Mouse (Mus musculus): Measurements from ENCODE around the gene Mtfp1. TPM values are rescaled to one million over a fixed set of nuclear protein-coding genes. Genes with fewer than 3 reads are reported as not detected.
"Not testable (repeated sequence)": the region's sequence is repeated elsewhere in the genome, so short reads cannot be mapped to it uniquely, and the experiment has no call there.

Gene Mtfp1
- polyA plus RNA-seq, 1 experiment from 2014 or later, result 10.8 TPM

DNA sequence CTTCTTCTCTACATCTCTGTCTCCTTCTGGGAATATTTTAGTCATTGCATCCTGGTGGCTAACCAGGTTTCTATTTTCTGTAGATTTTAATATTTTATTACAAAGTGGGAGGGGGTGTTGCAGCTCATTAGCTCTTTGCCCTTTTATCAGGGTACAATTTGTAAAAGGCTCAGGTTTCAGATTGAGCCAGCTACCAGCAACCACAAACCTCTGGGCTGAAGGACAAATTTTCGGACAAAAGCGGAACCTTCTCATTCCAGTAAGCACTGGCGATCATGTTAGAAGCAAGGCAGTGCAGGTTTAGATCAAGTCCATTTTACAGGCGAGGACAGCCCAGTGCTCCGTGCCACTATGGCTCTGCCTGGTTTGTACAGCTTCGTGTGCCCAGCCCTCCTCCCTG lies 39.2 kb upstream of the Mtfp1 start:
- Histone ChIP-seq H3K9ac (no peak overlapping the region), H3K4me2 (peak overlapping the region; percentile 92; the same call in 1 of the 2 replicates), H3K36me3 (ENCODE audit: insufficient read depth) (peaks cover 27% of the 10 kb centered on the region), H3K27ac (ENCODE audit: low read depth) (no peak overlapping the region), H3K4me3 (ENCODE audit: low read depth, low read length) (no peak overlapping the region), H3K27me3 (ENCODE audit: insufficient read depth, low read length) (no peaks in the 10 kb centered on the region), H3K9me3 (ENCODE audit: low read depth, low read length) (no peaks in the 10 kb centered on the region), H3K4me1 (ENCODE audit: insufficient read depth) (peaks cover 8% of the 10 kb centered on the region; the same call in 1 of the 2 replicates)
- no peak for DNase-seq
- no peak for TF ChIP-seq CTCF (IDR thresholded peaks at IDR 0.05; ENCODE audit: low read depth)
- no peak for ATAC-seq (ENCODE audit: insufficient read depth)
- 50% methylated on average over 6 of the region's 6 CpGs for WGBS

DNA sequence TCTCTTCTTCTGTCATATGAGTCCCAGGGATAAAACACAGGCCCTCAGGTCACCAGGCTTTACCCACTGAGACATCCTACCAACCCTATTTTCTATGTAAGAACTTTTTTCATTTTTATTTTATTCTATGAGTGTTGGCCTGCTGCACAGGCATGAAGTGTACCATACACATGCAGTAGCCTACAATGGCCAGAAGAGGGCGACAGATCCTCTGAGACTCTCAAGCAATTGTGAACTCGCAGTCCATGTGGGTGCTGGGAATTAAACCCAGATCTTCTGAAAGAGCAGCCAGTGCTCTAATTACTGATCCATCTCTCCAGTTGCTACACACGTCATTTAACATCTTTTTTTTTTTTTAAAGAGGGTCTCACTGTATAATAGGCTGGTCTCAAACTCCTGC lies 38.2 kb upstream of the Mtfp1 start:
- H3K36me3 ChIP-seq (ENCODE audit: insufficient read depth), result peaks cover 18% of the 10 kb centered on the region
- 51% methylated on average over 3 of the region's 3 CpGs for WGBS
- no peak overlapping the region for H3K4me3 ChIP-seq (ENCODE audit: low read depth, low read length)
- no peaks in the 10 kb centered on the region for H3K27me3 ChIP-seq (ENCODE audit: insufficient read depth, low read length)
- no peaks in the 10 kb centered on the region for H3K9me3 ChIP-seq (ENCODE audit: low read depth, low read length)
- no peak overlapping the region for H3K4me2 ChIP-seq
- no peak overlapping the region for H3K9ac ChIP-seq
- H3K4me1 ChIP-seq (ENCODE audit: insufficient read depth), result peaks cover 8% of the 10 kb centered on the region; the same call in 1 of the 2 replicates
- TF ChIP-seq CTCF (IDR thresholded peaks at IDR 0.05; ENCODE audit: low read depth), result peak; percentile 63
- DNase-seq (peak; percentile 36), ATAC-seq (ENCODE audit: insufficient read depth) (no peak)
- no peak overlapping the region for H3K27ac ChIP-seq (ENCODE audit: low read depth)

DNA sequence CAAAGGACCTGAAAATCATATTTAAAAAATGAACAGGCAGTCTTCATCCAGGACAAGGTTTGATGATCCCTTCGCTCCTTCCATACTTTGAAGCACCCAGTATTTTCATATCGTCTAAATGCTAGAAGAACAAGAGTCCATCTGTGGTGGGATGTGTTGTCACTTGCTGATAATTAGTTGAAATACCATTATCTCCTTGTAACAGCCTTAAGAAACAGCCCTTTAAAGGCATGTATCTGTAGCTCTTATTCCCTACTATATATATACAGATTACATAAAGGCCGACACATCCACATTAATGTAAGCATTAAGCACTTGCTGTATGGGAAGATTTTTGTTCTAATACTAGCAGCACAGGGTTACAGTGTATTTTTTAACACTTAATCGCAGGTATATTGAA lies 33.2 kb upstream of the Mtfp1 start:
- not testable (repeated sequence) for H3K9ac ChIP-seq
- 84% methylated on average over 4 of the region's 4 CpGs for WGBS

DNA sequence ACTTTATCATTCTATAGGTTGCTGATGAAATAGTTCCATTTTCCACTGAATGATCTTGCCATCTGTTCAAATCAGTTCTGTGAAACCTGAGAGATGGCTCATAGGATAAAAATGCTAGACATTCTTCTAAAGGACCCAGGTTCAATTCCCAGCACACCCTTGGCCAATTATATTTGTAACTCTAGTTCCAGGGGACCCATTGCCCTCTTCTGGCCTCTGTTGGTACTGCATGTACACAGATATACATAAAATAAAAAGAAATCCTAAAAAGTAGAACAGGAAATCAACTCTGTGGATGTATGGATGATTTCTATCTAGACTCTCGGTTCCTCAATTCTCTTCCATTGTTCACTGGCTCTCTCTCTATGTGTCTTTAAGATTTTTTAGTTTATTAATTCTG lies 31.8 kb upstream of the Mtfp1 start:
- H3K9ac ChIP-seq, result no peak overlapping the region
- no peak overlapping the region for H3K27ac ChIP-seq (ENCODE audit: low read depth)
- H3K4me3 ChIP-seq (ENCODE audit: low read depth, low read length), result no peak overlapping the region
- ATAC-seq (ENCODE audit: insufficient read depth), result no peak
- no peak; the same call in 1 of the 2 replicates for TF ChIP-seq CTCF (IDR thresholded peaks at IDR 0.05; ENCODE audit: low read depth)
- no peaks in the 10 kb centered on the region for H3K9me3 ChIP-seq (ENCODE audit: low read depth, low read length)
- no peaks in the 10 kb centered on the region for H3K4me1 ChIP-seq (ENCODE audit: insufficient read depth)
- H3K36me3 ChIP-seq (ENCODE audit: insufficient read depth), result no peaks in the 10 kb centered on the region
- H3K27me3 ChIP-seq (ENCODE audit: insufficient read depth, low read length), result no peaks in the 10 kb centered on the region
- no peak overlapping the region for H3K4me2 ChIP-seq
- 95% methylated on average over 1 of the region's 1 CpGs for WGBS
- DNase-seq, result no peak

More for the DNA sequence above, 33.2 kb upstream of the Mtfp1 start:
- not testable (repeated sequence) for ATAC-seq (ENCODE audit: insufficient read depth); H3K27ac ChIP-seq (ENCODE audit: low read depth); H3K4me1 ChIP-seq (ENCODE audit: insufficient read depth); DNase-seq; H3K4me3 ChIP-seq (ENCODE audit: low read depth, low read length); H3K9me3 ChIP-seq (ENCODE audit: low read depth, low read length); H3K36me3 ChIP-seq (ENCODE audit: insufficient read depth); H3K4me2 ChIP-seq; H3K27me3 ChIP-seq (ENCODE audit: insufficient read depth, low read length)

- WGBS, result 60% methylated on average over 5 of the region's 5 CpGs
- Histone ChIP-seq H3K9me3 (ENCODE audit: low read depth, low read length) (no peaks in the 10 kb centered on the region), H3K4me1 (ENCODE audit: insufficient read depth) (no peaks in the 10 kb centered on the region; the same call in 1 of the 2 replicates), H3K27me3 (ENCODE audit: insufficient read depth, low read length) (peaks cover 3% of the 10 kb centered on the region; the same call in 1 of the 2 replicates), H3K27ac (ENCODE audit: low read depth) (no peak overlapping the region), H3K4me3 (ENCODE audit: low read depth, low read length) (no peak overlapping the region), H3K9ac (no peak overlapping the region), H3K36me3 (ENCODE audit: insufficient read depth) (no peaks in the 10 kb centered on the region), H3K4me2 (no peak overlapping the region)
- DNase-seq (peak; percentile 56), ATAC-seq (ENCODE audit: insufficient read depth) (no peak)
- peak; percentile 73 for TF ChIP-seq CTCF (IDR thresholded peaks at IDR 0.05; ENCODE audit: low read depth)
Measured at GRCm38 (mm10) chr11:4123922-4124321, 28.7 kb upstream of the Mtfp1 start.

GRCm38 (mm10) chr11:4122742-4123579 lies 27.7 kb upstream of the Mtfp1 start, which contains the start of gene Sec14l2:
TSS of gene Sec14l2 (minus strand) at chr11:4123415.
- no peak within 1 kb of the TSS for H3K4me2 ChIP-seq
- ATAC-seq (ENCODE audit: insufficient read depth) (no peak; the same call in 1 of the 2 replicates), DNase-seq (no peak)
- no peak within 1 kb of the TSS for H3K27ac ChIP-seq (ENCODE audit: low read depth)
- no peaks in the 10 kb centered on the region for H3K9me3 ChIP-seq (ENCODE audit: low read depth, low read length)
- H3K9ac ChIP-seq, result no peak within 1 kb of the TSS
- no peak for TF ChIP-seq CTCF (IDR thresholded peaks at IDR 0.05; ENCODE audit: low read depth)
- WGBS, result 66% methylated on average over 10 of the region's 10 CpGs
- H3K27me3 ChIP-seq (ENCODE audit: insufficient read depth, low read length), result peaks cover 9% of the 10 kb centered on the region
- H3K4me3 ChIP-seq (ENCODE audit: low read depth, low read length), result no peak within 1 kb of the TSS
- H3K36me3 ChIP-seq (ENCODE audit: insufficient read depth), result no peaks in the 10 kb centered on the region
- H3K4me1 ChIP-seq (ENCODE audit: insufficient read depth), result peaks cover 3% of the 10 kb centered on the region; the same call in 1 of the 2 replicates

- Histone ChIP-seq H3K4me1 (ENCODE audit: insufficient read depth) (peaks cover 3% of the 10 kb centered on the region; the same call in 1 of the 2 replicates), H3K4me2 (no peak overlapping the region), H3K36me3 (ENCODE audit: insufficient read depth) (no peaks in the 10 kb centered on the region), H3K9me3 (ENCODE audit: low read depth, low read length) (no peaks in the 10 kb centered on the region), H3K9ac (no peak overlapping the region), H3K4me3 (ENCODE audit: low read depth, low read length) (no peak overlapping the region), H3K27me3 (ENCODE audit: insufficient read depth, low read length) (peaks cover 14% of the 10 kb centered on the region), H3K27ac (ENCODE audit: low read depth) (no peak overlapping the region)
- DNase-seq (no peak), ATAC-seq (ENCODE audit: insufficient read depth) (no peak)
- whole genome bisulfite sequencing, result 56% methylated on average over 5 of the region's 5 CpGs
- no peak for TF ChIP-seq CTCF (IDR thresholded peaks at IDR 0.05; ENCODE audit: low read depth)
Measured at GRCm38 (mm10) chr11:4122226-4122625, 27.0 kb upstream of the Mtfp1 start.

Data from lung, embryonic 14.5 days (tissue).